Mouse (Mus musculus): ENCODE results near the gene Cnot8.
A peak's percentile ranks its signal among the peaks of the same experiment; 100 is the strongest.

Gene Cnot8

GRCm38 (mm10) chr11:58104351-58104791 lies 418 bp downstream of the Cnot8 start:
- DNase-seq (ENCODE audit: low read depth), result peak; percentile 77

DNA sequence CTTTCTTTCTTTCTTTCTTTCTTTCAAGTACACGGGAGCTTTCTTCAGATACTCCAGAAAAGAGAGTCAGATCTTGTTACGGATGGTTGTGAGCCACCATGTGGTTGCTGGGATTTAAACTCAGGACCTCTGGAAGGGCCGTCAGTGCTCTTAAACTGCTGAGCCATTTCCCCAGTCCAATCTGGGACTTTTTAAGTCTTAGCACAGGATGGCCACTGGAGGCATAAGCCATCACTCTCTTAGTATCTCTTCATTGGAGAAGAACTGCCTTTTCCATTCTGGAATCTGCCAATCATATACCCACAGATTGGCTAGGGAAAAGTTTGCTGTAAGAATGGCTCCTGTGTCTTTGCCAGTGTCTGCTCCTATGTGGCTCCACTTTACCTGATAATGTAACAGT lies 3.1 kb downstream of the Cnot8 start:
- peak; percentile 56 for DNase-seq (ENCODE audit: low read depth)

DNA sequence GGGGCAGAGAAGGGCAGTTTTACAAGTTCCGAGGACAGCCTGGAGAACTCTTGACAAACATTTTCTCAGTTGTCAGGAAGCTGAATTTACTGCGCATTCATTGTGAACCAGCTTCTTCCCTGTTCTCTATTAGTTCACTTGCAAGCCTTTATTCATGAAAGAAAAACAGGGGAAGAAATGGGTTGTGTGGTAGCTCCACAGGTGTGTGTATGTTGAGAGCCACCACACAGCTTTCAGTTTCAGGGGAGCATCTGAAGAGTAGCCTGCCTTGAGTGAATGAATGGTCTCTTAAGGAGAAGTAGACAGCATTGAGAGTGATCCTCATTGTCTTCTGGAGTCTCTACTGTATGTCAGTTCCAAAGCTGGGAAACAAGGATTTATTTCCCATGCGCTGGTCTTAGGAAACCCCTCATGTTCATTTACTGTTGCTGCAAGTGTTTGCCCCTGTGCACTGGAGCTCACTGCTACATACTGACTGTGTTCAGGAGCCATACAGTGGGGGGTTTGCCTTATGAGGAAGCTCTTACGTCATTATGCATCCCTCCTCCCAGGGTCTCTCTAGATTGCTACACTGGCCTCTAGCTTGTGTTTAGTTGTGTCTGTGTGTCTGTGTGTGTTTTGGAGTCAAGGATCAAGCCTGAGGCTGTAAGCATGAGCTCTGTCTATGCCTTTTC lies 3.8 kb downstream of the Cnot8 start:
- peak; percentile 60 for DNase-seq (ENCODE audit: low read depth)

DNA sequence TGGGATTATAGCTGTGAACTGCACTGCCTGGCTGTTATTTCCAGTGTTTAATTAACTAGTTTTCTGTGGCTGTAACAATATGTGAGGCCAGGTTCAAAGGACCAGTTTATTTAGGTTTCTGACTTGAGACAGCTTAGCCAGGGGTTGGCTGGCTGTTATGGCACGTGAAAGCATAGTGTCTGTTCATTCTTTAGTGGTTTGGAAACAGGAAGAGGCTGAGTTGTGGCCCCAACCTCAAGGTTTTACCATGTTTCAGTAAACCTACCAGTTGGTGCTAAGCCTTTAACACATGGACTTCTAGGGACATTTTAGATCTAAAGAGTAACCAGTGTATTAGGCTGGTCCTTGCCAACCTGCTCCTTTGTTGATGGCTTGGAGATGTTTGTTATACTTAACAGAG lies 12.6 kb downstream of the Cnot8 start:
- DNase-seq (ENCODE audit: low read depth), result peak; percentile 84

DNA sequence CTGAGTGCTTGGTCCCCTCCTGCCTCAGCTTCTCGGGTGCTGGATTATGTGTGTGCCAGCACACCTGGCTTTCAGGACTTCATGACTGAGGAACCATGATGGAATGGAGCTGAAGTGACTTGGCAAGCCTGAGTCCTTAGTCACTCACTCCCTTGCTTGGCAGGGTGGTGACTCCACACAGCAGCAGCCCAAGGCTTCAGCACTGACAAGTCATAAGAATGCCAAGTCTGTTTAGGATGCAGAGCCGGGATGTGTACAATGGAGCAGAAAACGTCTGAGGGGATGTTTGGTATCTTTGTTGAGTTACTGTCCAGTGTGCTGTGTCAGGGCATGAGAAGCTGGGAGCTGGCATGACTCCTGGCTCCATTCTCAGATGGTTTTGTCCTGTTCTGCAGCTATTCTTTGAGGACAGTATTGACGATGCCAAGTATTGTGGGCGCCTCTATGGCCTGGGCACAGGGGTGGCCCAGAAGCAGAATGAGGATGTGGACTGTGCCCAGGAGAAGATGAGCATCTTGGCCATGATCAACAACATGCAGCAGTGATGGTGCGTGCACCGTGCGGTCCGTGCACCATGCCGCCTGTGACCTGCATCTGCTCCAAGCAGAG lies 13.2 kb downstream of the Cnot8 start:
- DNase-seq (ENCODE audit: low read depth), result no peak

DNA sequence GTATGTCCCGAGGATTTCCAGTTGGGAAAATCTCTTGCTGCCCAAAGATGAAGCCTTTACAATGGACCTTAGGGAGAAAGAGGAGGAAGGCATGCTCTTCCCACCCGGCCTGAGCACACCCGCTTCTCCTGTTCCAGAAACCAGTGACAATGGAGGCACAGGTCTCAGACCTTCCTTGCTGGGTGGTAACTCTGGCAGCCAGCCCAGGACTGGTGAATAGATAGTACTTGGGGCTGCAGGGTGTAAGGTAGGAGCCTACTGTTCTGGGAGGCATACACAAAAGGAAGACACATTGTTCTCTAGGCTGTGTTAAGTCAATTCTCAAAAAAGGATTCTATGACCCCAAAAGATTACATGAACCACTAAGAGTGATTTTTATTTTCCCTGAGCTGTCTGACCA lies 16.7 kb downstream of the Cnot8 start:
- DNase-seq (ENCODE audit: low read depth), result no peak

- no peak for DNase-seq (ENCODE audit: low read depth)
Observed at GRCm38 (mm10) chr11:58121351-58121750, 17.4 kb downstream of the Cnot8 start.

DNA sequence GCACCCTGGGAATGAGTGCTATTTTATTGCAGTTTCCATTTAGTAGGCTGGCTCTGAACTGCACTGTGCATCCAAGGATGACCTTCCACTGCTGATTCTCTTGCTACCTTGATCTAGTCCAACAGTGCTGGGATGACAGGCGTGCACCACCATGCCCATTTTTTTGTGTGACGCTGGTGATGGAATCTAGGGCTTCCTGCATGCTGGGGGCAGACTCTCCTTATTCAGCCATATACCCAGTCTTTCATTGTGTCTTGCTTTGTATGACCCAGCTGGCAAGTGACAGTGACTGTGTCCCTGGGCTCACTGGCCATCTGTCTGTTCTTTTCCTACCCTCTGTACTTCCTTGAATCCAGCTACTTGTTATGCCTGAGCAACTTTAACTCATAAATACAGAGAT lies 19.8 kb downstream of the Cnot8 start:
- DNase-seq (ENCODE audit: low read depth), result no peak

GRCm38 (mm10) chr11:58125021-58125420 lies 21.1 kb downstream of the Cnot8 start:
- no peak for DNase-seq (ENCODE audit: low read depth)

DNA sequence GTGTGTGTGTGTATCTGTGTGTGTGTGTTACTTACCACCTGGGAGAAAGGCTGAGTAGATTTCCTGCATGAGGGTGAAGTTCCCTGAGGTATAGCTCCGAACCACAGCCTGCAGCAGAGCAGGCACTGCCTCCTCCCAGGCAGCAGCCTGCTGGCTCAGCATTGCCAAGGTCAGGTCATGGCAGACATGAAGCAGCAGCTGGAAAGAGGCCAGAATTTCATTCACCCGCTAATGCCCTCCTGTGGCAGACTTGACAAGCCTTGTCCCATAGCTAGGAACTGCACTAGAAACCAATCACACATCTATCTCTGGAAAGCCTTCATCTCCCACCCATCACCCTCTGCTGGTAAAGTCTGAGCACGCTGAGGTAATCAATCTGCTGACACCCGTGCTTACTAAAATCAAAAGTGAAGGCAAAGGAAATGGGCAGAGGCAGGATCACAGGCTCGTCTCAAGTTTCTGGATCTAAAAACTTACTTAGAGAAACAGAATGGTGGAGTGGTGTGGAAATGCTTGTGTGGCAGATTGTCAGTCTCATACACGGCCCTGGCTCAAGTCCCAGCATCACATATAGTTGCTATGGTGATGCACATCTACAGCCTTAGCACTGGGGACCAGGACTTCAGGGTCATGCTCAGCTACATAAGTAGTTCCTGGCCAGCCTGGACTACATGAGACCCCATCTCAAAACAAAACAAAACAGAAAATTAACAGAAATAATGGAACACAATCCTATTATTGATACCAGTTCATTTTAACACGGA lies 22.6 kb downstream of the Cnot8 start:
- DNase-seq (ENCODE audit: low read depth), result peak; percentile 66

- no peak for DNase-seq (ENCODE audit: low read depth)
Observed at GRCm38 (mm10) chr11:58127544-58127943, 23.6 kb downstream of the Cnot8 start.

DNA sequence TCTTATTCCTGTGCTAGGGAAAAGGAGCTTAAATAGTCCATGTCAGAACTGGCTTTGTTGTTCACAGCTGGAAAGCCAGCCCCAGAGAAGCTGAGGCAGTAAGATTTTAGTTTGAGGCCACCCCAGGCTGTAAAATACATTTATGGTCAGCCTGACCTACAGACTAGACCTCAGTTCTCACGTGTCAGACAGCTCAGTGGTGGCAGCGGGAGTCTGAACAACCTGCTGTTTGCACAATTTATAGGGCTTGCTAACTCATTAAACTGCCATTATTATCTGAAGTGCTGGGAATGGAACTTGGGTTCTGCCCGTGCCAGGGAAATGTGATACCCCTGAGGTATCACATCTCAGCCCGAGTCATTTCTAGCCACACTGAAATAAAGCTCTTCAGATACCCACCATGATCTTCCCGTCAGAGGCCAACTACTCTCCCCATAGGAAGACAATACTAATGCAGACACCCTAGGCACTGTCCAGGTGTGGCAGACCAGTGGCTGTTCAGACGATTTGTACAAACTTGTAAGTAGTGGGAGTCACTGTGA lies 25.4 kb downstream of the Cnot8 start:
- DNase-seq (ENCODE audit: low read depth), result no peak

DNA sequence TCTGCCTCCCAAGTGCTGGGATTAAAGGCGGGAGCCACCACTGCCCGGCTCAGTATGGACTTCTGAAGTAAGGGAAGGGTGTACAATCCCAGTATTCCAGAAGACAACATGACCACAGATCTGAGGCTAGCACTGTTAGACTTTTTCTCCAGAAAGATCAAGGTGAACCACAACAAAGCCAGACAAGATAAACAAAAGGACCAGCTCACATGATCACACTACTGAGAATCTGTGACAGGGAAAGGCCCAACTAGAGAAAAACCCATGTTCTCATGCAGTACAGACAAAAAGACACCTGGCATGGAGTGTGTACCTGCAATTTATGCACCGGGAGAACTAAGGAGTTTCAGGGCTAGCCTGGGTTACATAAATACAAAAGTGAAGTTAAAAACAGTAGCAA lies 28.1 kb downstream of the Cnot8 start:
- DNase-seq (ENCODE audit: low read depth), result no peak

- no peak for DNase-seq (ENCODE audit: low read depth)
Observed at GRCm38 (mm10) chr11:58134869-58135268, 30.9 kb downstream of the Cnot8 start.

DNA sequence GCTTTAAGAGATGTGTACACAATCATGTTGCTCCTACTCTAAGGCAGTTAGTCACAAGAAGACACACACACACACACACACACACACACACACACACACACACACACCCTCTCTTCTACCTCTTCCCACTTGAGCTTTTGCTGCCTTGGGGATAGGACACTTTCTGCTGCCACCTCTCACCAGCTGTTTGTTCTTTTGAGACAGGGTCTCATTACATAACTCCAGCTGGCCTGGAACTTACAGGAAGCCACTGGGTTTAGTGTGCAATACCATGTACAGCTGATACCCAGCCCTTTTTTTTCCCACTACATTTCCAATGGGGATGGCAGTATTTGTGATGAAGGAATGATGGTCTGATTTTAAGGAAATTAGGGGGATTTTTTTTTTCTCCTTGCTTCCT lies 31.3 kb downstream of the Cnot8 start:
- no peak for DNase-seq (ENCODE audit: low read depth)

DNA sequence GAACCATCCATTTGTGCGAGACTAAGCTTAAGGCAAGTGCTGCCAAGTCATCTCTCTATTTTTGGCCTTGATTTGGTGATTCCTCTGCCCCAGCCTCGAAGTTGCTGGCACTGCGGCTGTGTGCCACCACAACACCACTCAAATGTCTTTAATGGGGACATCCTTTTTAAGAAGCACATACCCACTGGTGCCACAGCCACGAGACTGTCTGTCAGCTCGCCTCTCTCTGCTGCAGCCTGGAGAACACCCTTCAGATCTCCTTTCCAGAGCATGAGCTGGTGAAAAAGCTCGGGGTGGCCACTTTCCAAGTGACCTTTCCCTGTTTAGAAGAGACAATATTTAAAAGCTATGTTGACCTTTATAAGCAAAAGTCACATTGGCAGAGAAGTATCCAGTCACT lies 32.7 kb downstream of the Cnot8 start:
- no peak for DNase-seq (ENCODE audit: low read depth)

DNA sequence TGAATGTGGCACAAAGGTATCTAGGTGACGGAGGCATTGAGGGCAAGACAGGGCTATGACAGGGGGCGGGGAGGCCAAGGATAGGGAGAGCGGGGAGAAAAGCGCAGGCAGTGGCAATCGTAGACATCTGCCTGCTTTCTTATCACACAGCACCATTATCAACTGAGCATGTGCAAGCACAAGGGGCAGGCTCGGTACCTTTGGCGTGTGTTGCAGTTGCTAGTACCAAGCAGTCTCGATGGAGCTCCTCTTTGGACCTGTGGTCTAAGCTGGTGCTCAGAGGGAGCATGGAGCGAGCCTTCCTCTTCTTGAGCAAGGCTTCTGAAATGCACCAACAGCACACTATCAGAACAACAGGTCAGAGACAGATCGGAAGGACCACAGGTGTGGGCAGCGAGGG lies 34.9 kb downstream of the Cnot8 start:
- DNase-seq (ENCODE audit: low read depth), result no peak

- DNase-seq (ENCODE audit: low read depth), result no peak
Observed at GRCm38 (mm10) chr11:58139466-58139865, 35.5 kb downstream of the Cnot8 start.

DNA sequence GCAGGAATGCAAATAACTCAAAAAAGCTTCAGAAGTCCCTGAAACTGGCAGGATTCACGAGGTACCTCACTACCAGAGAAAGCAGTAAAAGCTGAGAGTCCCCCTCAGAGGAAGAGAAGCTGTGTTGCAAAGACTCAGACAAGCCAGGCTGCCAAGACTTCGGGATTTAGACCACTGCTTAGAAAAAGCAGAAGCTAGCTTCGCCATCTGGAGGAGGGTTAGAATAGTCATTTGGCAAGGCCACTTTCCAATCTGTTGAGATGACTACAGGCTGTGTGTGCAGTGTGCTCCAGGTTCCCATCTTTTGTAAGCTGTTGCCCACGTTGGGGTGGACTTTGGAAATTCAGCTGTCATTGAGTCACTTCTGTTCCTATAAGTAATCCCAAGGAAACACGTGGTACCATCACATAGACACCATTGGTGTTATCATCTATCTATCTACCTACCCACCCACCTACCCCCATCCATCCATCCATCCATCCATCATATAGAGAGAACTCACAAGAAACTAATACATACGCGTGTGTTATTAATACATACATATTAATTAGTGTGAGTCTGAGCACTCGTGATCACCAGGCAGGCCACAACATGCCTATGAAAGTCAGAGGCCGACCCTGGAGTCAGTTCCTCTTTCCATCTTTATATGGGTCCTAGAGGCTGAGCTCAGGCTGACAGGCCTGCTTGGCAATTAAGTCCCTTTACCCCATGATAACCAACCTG lies 39.9 kb downstream of the Cnot8 start:
- DNase-seq (ENCODE audit: low read depth), result no peak

DNA sequence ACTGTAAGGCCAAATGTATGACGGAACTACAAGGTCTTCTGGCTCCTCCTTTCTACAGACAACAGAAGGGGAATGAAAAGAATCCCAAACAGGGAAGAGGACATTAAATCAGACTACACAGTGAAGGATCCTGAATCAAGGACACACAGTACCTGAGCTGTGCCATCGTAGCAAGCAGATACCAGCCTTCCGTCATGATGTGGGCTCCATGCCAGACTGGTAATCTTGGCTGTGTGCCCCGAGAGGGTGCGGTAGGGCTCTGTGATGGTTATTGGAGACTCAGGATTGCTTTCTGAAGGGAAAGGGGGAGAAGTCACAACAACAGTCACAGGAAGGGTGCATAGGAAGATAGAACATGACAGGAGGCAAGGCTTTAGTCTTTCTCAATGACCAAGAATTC lies 42.3 kb downstream of the Cnot8 start:
- DNase-seq (ENCODE audit: low read depth), result no peak

DNA sequence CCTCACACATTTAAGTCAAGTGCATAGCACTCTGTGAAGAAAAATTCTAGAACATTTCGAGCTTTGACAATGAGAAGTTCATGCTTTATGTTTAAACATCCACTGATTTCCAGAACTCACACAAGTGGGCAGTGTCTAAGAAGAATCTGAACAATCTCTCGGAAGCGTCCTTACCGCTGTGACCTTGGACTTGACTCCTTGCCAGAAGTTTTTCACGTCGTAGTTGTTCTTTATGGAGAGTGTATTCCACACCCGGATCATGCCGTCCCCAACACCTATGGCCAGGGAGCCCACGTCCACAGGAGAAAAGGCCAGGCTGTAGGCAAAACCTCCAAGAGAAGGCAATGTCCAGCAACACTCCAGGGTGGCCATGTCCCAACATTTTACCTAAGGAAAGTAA lies 51.5 kb downstream of the Cnot8 start:
- no peak for DNase-seq (ENCODE audit: low read depth)

DNA sequence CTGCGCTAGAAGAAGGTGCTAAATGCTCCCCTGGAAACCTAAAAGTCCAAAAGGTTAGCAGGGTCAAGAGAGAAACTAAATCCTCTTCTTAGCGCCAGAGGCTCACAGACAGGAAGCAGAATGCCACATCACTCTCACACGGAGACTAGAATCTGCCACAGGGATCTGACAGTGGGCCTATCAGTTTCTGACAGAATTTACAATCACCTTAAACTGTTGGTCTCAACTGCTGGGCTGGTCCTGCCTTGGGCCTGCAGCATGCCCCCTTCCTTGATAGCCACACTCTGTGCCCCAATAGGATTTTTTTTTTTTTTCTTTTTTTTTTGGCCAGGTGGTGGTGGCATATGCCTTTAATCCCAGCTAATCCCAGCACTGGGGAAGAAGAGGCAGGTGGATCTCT lies 52.9 kb downstream of the Cnot8 start:
- DNase-seq (ENCODE audit: low read depth), result no peak

Measured in 416B (cell line).